Mouse (Mus musculus) midbrain, embryonic 14.5 days (tissue): ENCODE results near the gene St7. TPM values are rescaled to one million over a fixed set of nuclear protein-coding genes. Genes with fewer than 3 reads are reported as not detected.

Source experiments
- ATAC-seq: fragments of 200-750 bp; cut with Nextera tagmentation; 2 replicates; pipeline ENCODE4 v1.8.0; 2017; ENCODE audit warnings: moderate number of reproducible peaks, moderate library complexity; ENCODE audit not compliant: low FRiP score, low TSS enrichment
- DNase-seq: peaks from one replicate; pipeline ENCODE4 v3.0.0-alpha.2; 2015
- H3K27ac ChIP-seq: fragments of 300-500 bp; sonication (generic); replicated peaks from 2 replicates; pipeline ENCODE4 v1.5.1; 2014; ENCODE audit warnings: mild to moderate bottlenecking, low read depth, low read length, moderate library complexity
- H3K27me3 ChIP-seq: fragments of 300-500 bp; sonication (generic); 2 replicates; pipeline ENCODE4 v1.6.1; 2014; ENCODE audit warnings: low read length, control low read depth, mixed read lengths; ENCODE audit not compliant: control insufficient read depth, insufficient read depth
- H3K36me3 ChIP-seq: fragments of 300-500 bp; sonication (generic); 2 replicates; pipeline ENCODE4 v1.6.1; 2014; ENCODE audit warnings: low read length, control low read depth; ENCODE audit not compliant: control insufficient read depth, insufficient read depth
- H3K4me1 ChIP-seq: fragments of 300-500 bp; sonication (generic); 2 replicates; pipeline ENCODE4 v1.6.1; 2014; ENCODE audit warnings: mild to moderate bottlenecking, antibody characterized with exemption, low read length, control low read depth; ENCODE audit not compliant: control insufficient read depth, insufficient read depth
- H3K4me2 ChIP-seq: fragments of 300-500 bp; sonication (generic); 2 replicates; pipeline ENCODE4 v1.6.1; 2014; ENCODE audit warnings: mild to moderate bottlenecking, low read length, moderate library complexity
- H3K4me3 ChIP-seq: fragments of 300-500 bp; sonication (generic); replicated peaks from 2 replicates; pipeline ENCODE4 v1.5.1; 2014; ENCODE audit warnings: low read depth, low read length
- H3K9ac ChIP-seq: fragments of 300-500 bp; sonication (generic); replicated peaks from 2 replicates; pipeline ENCODE4 v1.6.1; 2014; ENCODE audit warnings: mild to moderate bottlenecking, low read length, moderate library complexity
- H3K9me3 ChIP-seq: fragments of 300-500 bp; sonication (generic); 2 replicates; pipeline ENCODE4 v1.6.1; 2016; ENCODE audit warnings: low read length, control low read depth, mixed read lengths; ENCODE audit not compliant: control insufficient read depth
- WGBS: fragments of 180-500 bp; shearing (Covaris S2); extraction: QIAGEN DNeasy Blood & Tissue Kit; methylation state at CpG from one replicate; pipeline ENCODE4 v1.1.7; 2014; 5-methylcytosine and 5-hydroxymethylcytosine counted together
- polyA plus RNA-seq: library from polyadenylated mRNA; unstranded; fragments of >200 nt; fragmentation: Nextera tagmentation; extraction: Ambion mirVana; gene quantifications from 2 replicates; pipeline ENCODE4 v1.2.1, GENCODE M21; 2014

St7 gene
- polyA plus RNA-seq, 1 experiment from 2014 or later, result 61.4 TPM

DNA sequence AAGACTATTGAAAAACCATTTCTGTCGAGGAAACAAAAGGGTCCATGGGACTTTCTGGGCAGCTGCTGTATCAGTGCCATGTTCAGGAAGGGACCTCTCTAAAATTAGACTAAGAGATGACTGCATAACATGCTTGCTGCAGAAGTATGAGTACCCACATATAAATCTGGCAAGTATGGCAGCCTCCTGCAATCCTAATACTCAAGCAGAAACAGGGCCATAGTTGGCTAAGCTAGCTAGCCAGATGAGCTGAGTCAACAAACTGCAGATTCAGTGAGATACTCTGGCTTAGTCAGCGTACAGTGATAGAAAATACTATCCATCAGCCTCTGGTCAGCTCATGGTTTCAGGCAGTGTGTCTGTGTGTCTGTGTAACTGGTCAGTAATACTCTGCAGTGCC lies 22.9 kb upstream of the St7 start:
- H3K4me3 ChIP-seq, result no peak overlapping the region
- DNase-seq (no peak), ATAC-seq (no peak)
- no peak overlapping the region for H3K27ac ChIP-seq
- H3K27me3 ChIP-seq, result no peaks in the 10 kb centered on the region
- H3K4me2 ChIP-seq, result no peak overlapping the region
- no peaks in the 10 kb centered on the region for H3K4me1 ChIP-seq
- no peaks in the 10 kb centered on the region for H3K9me3 ChIP-seq
- WGBS, result 87% methylated on average over 2 of the region's 2 CpGs
- peaks cover 30% of the 10 kb centered on the region for H3K36me3 ChIP-seq
- H3K9ac ChIP-seq, result no peak overlapping the region

DNA sequence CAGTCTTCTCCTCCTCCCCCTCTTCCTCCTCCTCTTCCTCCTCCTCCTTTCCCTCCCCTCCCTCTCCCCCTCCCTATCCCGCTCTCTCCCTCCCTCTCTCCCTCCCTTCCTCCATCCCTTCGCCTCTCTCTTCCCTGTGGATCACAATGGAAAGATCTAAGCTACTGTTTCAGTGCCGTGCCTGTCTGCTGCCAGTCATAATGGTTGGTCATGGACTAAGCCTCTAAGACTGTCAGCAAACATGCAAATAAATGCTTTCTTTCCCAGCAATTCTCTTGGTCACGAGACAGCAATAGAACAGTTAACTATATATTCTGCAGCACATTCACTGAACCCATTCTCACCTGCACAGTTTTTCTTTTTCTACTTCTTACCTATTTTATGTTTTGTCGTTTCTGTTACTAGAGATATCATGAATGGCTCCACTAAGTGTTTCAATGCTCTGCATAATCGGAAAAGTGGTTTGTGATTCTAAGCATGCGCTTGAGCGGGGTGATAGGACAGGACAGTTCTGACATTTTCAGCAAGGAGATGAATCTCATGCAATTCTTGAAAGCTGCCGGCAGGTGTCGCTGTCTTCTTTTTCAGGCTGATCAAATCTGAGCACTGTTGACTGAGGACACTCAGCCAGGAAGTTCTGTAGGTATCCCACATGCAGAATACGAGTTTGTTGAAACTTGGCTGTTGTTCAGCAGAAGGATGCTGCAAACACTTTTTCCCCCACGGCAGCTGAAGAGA lies 17.5 kb upstream of the St7 start:
- H3K4me2 ChIP-seq, result peak overlapping the region; percentile 19
- no peaks in the 10 kb centered on the region for H3K9me3 ChIP-seq
- peak; percentile 68; the same call in 1 of the 2 replicates for ATAC-seq
- WGBS, result 23% methylated on average over 12 of the region's 12 CpGs
- no peak overlapping the region for H3K9ac ChIP-seq
- no peak overlapping the region for H3K27ac ChIP-seq
- DNase-seq, result peak; percentile 84
- no peaks in the 10 kb centered on the region for H3K4me1 ChIP-seq
- H3K36me3 ChIP-seq, result no peaks in the 10 kb centered on the region
- H3K27me3 ChIP-seq, result no peaks in the 10 kb centered on the region
- H3K4me3 ChIP-seq, result no peak overlapping the region

DNA sequence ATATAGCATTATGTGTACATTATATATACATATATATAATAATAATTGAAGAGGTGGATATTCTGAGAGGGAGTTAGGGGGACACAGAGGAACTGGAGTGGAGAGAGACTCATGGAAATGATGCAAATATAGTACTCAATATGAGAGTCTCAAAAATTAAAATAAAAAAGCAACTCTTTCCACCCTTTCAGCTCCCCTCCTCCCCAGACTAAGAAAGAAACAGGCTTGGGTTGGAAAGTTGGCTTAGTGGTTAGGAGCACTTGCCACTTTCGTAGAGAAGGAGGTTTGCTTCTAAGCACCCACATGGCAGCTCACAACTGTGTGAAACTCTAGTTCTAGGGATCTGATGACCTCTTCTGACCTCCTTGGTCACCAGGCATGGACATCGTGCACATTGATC lies 15.7 kb upstream of the St7 start:
- DNase-seq (no peak), ATAC-seq (no peak)
- Histone ChIP-seq H3K36me3 (no peaks in the 10 kb centered on the region), H3K9ac (no peak overlapping the region), H3K4me2 (no peak overlapping the region), H3K9me3 (no peaks in the 10 kb centered on the region), H3K27me3 (no peaks in the 10 kb centered on the region), H3K4me3 (no peak overlapping the region), H3K4me1 (no peaks in the 10 kb centered on the region), H3K27ac (no peak overlapping the region)
- WGBS, result 88% methylated on average over 2 of the region's 2 CpGs

DNA sequence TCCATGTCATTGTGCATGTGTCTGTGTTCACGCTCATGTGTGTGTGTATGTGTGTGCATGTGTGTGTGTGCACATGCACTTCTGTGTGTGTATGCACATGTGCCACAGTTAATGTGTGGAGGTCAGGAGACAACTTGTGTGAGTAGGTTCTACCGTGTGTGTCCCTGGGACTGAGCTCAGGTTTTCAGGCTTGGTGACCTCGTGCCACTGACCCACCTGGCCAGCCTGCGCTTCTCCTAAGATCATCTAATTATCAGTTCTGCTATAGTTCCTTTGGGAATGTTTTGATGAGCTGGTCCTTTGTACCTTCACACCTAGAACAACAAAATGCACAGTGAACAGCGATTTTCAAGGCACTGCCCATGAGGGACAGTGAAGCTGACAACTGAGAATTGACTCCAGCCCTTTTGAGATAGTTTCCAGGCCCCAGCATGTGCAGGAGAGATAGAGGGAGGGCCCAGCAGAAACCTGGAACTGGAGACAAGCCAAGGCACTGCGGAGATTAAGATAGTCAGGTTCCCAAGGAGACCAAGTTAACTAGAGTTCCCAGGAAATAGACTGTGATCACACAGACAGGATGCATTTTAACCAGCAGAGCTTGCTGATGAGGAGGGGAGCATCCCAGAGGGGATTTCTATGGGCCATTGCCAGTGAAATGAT lies 12.3 kb upstream of the St7 start:
- no peak overlapping the region for H3K27ac ChIP-seq
- H3K4me1 ChIP-seq, result no peaks in the 10 kb centered on the region
- 85% methylated on average over 6 of the region's 6 CpGs for WGBS
- no peak overlapping the region for H3K4me3 ChIP-seq
- H3K9ac ChIP-seq, result no peak overlapping the region
- no peaks in the 10 kb centered on the region for H3K36me3 ChIP-seq
- no peak overlapping the region for H3K4me2 ChIP-seq
- no peaks in the 10 kb centered on the region for H3K9me3 ChIP-seq
- no peak for DNase-seq
- no peaks in the 10 kb centered on the region for H3K27me3 ChIP-seq
- no peak for ATAC-seq

DNA sequence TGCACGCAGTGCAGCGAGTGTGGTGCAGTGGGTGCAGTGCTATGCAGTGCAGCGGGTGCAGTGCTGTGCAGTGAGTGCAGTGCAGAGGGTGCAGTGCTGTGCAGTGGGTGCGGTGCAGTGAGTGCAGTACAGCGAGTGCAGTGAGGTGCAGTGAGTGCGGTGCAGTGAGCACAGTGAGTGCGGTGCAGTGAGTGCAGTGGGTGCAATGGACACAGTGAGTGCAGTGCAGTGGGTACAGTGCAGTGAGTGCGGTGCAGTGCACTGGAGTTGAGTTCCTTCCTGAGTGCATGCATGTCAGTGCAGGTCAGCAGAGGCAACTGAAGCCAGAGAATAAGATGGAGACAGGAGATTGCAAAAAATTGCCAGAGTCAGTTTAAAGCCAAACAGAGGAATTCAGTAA lies 10.9 kb upstream of the St7 start:
- Histone ChIP-seq H3K4me3 (no peak overlapping the region), H3K4me1 (no peaks in the 10 kb centered on the region), H3K4me2 (no peak overlapping the region), H3K9me3 (no peaks in the 10 kb centered on the region), H3K27ac (no peak overlapping the region), H3K9ac (no peak overlapping the region), H3K27me3 (no peaks in the 10 kb centered on the region), H3K36me3 (no peaks in the 10 kb centered on the region)
- 97% methylated on average over 8 of the region's 8 CpGs for WGBS
- ATAC-seq (no peak), DNase-seq (no peak)

GRCm38 (mm10) chr6:17688676-17689075 lies 4.1 kb upstream of the St7 start:
- 90% methylated on average over 5 of the region's 5 CpGs for WGBS
- Histone ChIP-seq H3K4me3 (no peak overlapping the region), H3K36me3 (no peaks in the 10 kb centered on the region), H3K27me3 (no peaks in the 10 kb centered on the region), H3K27ac (no peak overlapping the region), H3K9me3 (no peaks in the 10 kb centered on the region), H3K4me2 (no peak overlapping the region), H3K4me1 (no peaks in the 10 kb centered on the region), H3K9ac (no peak overlapping the region)
- ATAC-seq (no peak), DNase-seq (no peak)

- WGBS, result under 1% methylated on average over 77 of the region's 97 CpGs
- Histone ChIP-seq H3K27ac (peak overlapping the region; percentile 57), H3K4me2 (peak overlapping the region; percentile 94), H3K36me3 (no peaks in the 10 kb centered on the region), H3K9ac (peak overlapping the region; percentile 63), H3K4me3 (peak overlapping the region; percentile 73), H3K27me3 (no peaks in the 10 kb centered on the region), H3K4me1 (no peaks in the 10 kb centered on the region; the same call in 1 of the 2 replicates), H3K9me3 (no peaks in the 10 kb centered on the region)
- peak; percentile 76 for DNase-seq
- ATAC-seq, result peak; percentile 87
Observed at GRCm38 (mm10) chr6:17693726-17694549, 1.2 kb downstream of the St7 start.

- DNase-seq, result peak; percentile 78
- ATAC-seq, result peak; percentile 75
- Histone ChIP-seq H3K9ac (peak overlapping the region; percentile 63), H3K4me1 (no peaks in the 10 kb centered on the region; the same call in 1 of the 2 replicates), H3K9me3 (no peaks in the 10 kb centered on the region), H3K27ac (peak overlapping the region; percentile 57; the same call in 1 of the 2 replicates), H3K4me3 (peak overlapping the region; percentile 73), H3K27me3 (no peaks in the 10 kb centered on the region), H3K36me3 (no peaks in the 10 kb centered on the region), H3K4me2 (peak overlapping the region; percentile 94)
- WGBS, result under 1% methylated on average over 37 of the region's 46 CpGs
Observed at GRCm38 (mm10) chr6:17694550-17694951, 1.8 kb downstream of the St7 start.
